Mouse (Mus musculus) stomach, postnatal 0 days (tissue): Measurements from ENCODE around the gene Ccp110.

Experiments used
- CTCF ChIP-seq: IDR thresholded peaks from 2 replicates; pipeline ENCODE4 v1.5.1; 2016; ENCODE audit warnings: antibody characterized with exemption, low read depth, mild to moderate bottlenecking, moderate library complexity
- EP300 ChIP-seq: optimal IDR thresholded peaks from 2 replicates; pipeline ENCODE3; 2016; ENCODE audit warnings: antibody characterized with exemption

GRCm38 (mm10) chr7:118706051-118706450 lies 6.3 kb upstream of the Ccp110 start:
- TF ChIP-seq CTCF (no peak), EP300 (no peak)
